Mouse (Mus musculus) embryonic facial prominence, embryonic 15.5 days (tissue): ENCODE data around the gene Fzd7. TPM values are rescaled to one million over a fixed set of nuclear protein-coding genes. Genes with fewer than 3 reads are reported as not detected.
A peak's percentile ranks its signal among the peaks of the same experiment; 100 is the strongest.
"Not testable (repeated sequence)": the region's sequence is repeated elsewhere in the genome, so short reads cannot be mapped to it uniquely, and the experiment has no call there.

ENCODE experiments used
- ATAC-seq: fragments of 200-750 bp; cut with Nextera tagmentation; 2 replicates; pipeline ENCODE4 v1.8.0; 2017; ENCODE audit warnings: low read depth, moderate TSS enrichment; ENCODE audit not compliant: insufficient number of reproducible peaks, low FRiP score, low TSS enrichment
- H3K27ac ChIP-seq: fragments of 300-500 bp; sonication (generic); replicated peaks from 2 replicates; pipeline ENCODE4 v1.5.1; 2015; ENCODE audit warnings: mild to moderate bottlenecking, inconsistent platforms
- H3K27me3 ChIP-seq: fragments of 300-500 bp; sonication (generic); 2 replicates; pipeline ENCODE4 v1.6.1; 2015; ENCODE audit warnings: inconsistent platforms
- H3K36me3 ChIP-seq: fragments of 300-500 bp; sonication (generic); 2 replicates; pipeline ENCODE4 v1.6.1; 2015; ENCODE audit warnings: mild to moderate bottlenecking, inconsistent platforms
- H3K4me1 ChIP-seq: fragments of 300-500 bp; sonication (generic); 2 replicates; pipeline ENCODE4 v1.6.1; 2015; ENCODE audit warnings: inconsistent platforms
- H3K4me2 ChIP-seq: fragments of 300-500 bp; sonication (generic); replicated peaks from 2 replicates; pipeline ENCODE4 v1.6.1; 2015; ENCODE audit warnings: mild to moderate bottlenecking, inconsistent platforms
- H3K4me3 ChIP-seq: fragments of 300-500 bp; sonication (generic); replicated peaks from 2 replicates; pipeline ENCODE4 v1.5.1; 2015; ENCODE audit warnings: mild to moderate bottlenecking, inconsistent platforms
- H3K9ac ChIP-seq: fragments of 300-500 bp; sonication (generic); 2 replicates; pipeline ENCODE4 v1.6.1; 2015; ENCODE audit warnings: inconsistent platforms
- H3K9me3 ChIP-seq: fragments of 300-500 bp; sonication (generic); replicated peaks from 2 replicates; pipeline ENCODE4 v1.6.1; 2016; ENCODE audit warnings: inconsistent platforms
- WGBS: fragments of 180-500 bp; shearing (Covaris S2); methylation state at CpG from one replicate; pipeline ENCODE4 v1.1.7; 2015; 5-methylcytosine and 5-hydroxymethylcytosine counted together
- polyA plus RNA-seq: library from polyadenylated mRNA; unstranded; fragments of >200 nt; fragmentation: Nextera tagmentation; extraction: Ambion mirVana; gene quantifications from 2 replicates; pipeline ENCODE4 v1.2.1, GENCODE M21; 2015

The Fzd7 gene
- 11.9 TPM in 2 replicates for polyA plus RNA-seq

DNA sequence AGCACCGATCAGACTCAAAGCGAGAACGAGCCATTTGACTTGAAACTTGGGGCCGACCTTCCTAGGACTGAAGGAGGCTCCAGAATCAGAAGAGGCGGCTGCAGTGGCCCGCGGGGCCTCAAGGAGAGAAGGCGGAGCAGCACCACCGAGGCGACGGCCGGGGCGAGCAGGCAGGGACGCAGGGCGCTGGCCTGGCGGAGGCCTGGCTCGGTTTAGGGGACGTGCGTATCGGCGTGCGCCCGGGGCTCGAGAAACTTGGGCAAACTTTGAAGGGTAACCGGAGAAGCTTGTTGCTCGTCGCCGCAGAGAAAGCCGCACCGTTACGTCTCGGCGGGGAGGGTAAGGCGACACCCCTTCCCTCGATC is at the start of gene Fzd7:
Gene Fzd7, plus strand, starts transcription at position 94 of the 365 bp plus-strand sequence.
- peak within 1 kb of the TSS; percentile 84 for H3K4me2 ChIP-seq
- no peaks in the 10 kb centered on the region for H3K9me3 ChIP-seq
- peak within 1 kb of the TSS; percentile 99 for H3K27ac ChIP-seq
- ATAC-seq: 0 out of 2 replicates have a peak, but pooled peaks have one; percentile 1
- H3K9ac ChIP-seq: peak within 1 kb of the TSS; percentile 86
- peak within 1 kb of the TSS; percentile 61 for H3K4me3 ChIP-seq
- under 1% methylated on average over 35 of the region's 35 CpGs for WGBS
- peaks cover 51% of the 10 kb centered on the region for H3K4me1 ChIP-seq
- H3K27me3 ChIP-seq: no peaks in the 10 kb centered on the region
- H3K36me3 ChIP-seq: no peaks in the 10 kb centered on the region

DNA sequence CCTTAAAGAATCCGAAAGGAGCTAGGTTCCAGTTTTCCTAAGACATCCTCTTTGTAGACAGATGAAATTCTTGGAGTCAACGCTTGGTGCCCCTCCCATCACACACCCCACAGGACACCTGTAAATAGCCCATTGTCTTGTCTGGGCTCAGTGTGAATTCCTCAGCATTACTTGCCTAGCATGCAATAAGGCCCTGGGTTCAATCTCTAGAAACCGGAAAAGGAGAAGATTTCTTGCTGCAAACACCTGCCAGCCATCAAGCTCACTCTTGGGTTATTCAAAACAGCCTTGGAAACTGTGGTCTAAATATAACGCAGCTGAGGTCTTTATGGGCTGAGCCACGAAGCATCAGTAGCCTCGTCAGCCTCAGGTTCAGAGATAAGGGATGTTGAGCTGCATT is 48.9 kb upstream of the Fzd7 start:
- no peak for ATAC-seq
- Histone ChIP-seq H3K27me3 (no peaks in the 10 kb centered on the region), H3K36me3 (no peaks in the 10 kb centered on the region), H3K4me3 (no peak overlapping the region), H3K4me2 (no peak overlapping the region), H3K4me1 (peaks cover 5% of the 10 kb centered on the region; the same call in 1 of the 2 replicates), H3K9me3 (no peaks in the 10 kb centered on the region), H3K9ac (no peak overlapping the region), H3K27ac (no peak overlapping the region)
- WGBS: 64% methylated on average over 6 of the region's 6 CpGs

DNA sequence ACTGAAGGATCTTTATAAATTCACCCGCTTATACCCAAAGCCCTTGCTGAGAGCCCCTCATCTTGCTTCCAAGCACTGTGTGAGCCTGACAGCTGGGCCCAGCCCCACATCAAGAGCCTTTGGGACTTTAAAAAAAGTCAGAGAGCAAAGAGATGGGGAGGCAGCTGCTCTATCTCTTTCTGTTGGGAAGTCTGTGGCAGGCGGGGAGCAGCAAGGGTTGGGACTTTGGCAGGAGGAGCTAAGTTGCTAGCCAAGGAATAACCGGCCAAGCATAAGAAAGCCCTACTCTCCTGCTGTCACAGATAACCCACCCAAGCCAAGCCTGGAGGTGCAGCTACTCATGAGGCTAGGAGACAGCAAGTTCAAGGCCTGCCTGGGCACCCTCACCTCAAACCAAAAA is 48.2 kb upstream of the Fzd7 start:
- no peak overlapping the region for H3K9ac ChIP-seq
- H3K27me3 ChIP-seq: no peaks in the 10 kb centered on the region
- ATAC-seq: no peak; the same call in 1 of the 2 replicates
- no peak overlapping the region for H3K27ac ChIP-seq
- H3K36me3 ChIP-seq: no peaks in the 10 kb centered on the region
- WGBS: 74% methylated on average over 3 of the region's 3 CpGs
- H3K4me2 ChIP-seq: no peak overlapping the region
- no peaks in the 10 kb centered on the region for H3K9me3 ChIP-seq
- H3K4me3 ChIP-seq: no peak overlapping the region
- peaks cover 5% of the 10 kb centered on the region; the same call in 1 of the 2 replicates for H3K4me1 ChIP-seq

DNA sequence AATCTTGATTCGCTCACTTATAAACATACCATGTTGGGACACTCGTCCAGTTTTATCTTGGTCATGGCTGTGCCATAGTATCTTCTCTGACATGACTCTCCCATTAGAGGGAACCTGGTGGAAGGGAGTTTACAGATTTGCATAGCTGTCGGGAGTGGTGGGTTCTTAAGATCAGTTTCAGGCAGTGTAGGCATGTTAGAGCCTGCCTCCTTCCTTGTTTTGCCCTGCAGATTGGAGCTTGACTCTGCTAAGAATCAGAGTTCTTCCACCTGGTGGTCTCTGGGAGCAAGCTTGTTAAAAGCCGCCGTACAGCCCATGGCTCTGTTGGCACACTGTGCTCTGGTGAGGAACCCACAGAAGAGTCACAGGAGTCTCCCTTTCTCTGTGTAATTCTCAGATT is 47.0 kb upstream of the Fzd7 start:
- WGBS: 68% methylated on average over 5 of the region's 5 CpGs
- Histone ChIP-seq H3K27ac (no peak overlapping the region), H3K4me3 (no peak overlapping the region), H3K36me3 (no peaks in the 10 kb centered on the region), H3K4me1 (peaks cover 5% of the 10 kb centered on the region; the same call in 1 of the 2 replicates), H3K9ac (no peak overlapping the region), H3K27me3 (no peaks in the 10 kb centered on the region), H3K9me3 (no peaks in the 10 kb centered on the region), H3K4me2 (no peak overlapping the region)
- ATAC-seq: no peak

DNA sequence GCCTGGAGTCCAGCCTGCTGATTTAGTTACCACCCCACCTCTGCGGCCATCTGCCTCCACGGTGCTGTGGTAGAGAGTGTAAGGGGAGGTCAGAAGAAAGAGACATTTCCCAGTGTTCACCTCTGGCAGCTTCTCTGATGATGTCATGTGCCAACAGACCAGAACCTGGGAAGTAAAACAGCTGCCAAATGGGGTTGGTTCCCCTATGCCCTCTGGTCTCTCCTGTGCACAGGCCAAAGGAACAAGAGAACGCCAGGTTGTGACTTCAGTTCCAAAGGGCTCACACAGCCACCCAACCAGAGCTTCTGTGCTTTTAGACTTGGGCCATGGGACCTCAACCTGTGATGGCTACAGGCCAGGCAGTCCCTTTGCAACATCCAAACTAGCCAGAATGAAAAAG is 45.9 kb upstream of the Fzd7 start:
- 79% methylated on average over 3 of the region's 3 CpGs for WGBS
- H3K4me1 ChIP-seq: peaks cover 5% of the 10 kb centered on the region; the same call in 1 of the 2 replicates
- no peak overlapping the region for H3K27ac ChIP-seq
- ATAC-seq: no peak
- no peaks in the 10 kb centered on the region for H3K36me3 ChIP-seq
- no peak overlapping the region for H3K9ac ChIP-seq
- H3K4me2 ChIP-seq: no peak overlapping the region
- H3K9me3 ChIP-seq: no peaks in the 10 kb centered on the region
- no peaks in the 10 kb centered on the region for H3K27me3 ChIP-seq
- H3K4me3 ChIP-seq: no peak overlapping the region

DNA sequence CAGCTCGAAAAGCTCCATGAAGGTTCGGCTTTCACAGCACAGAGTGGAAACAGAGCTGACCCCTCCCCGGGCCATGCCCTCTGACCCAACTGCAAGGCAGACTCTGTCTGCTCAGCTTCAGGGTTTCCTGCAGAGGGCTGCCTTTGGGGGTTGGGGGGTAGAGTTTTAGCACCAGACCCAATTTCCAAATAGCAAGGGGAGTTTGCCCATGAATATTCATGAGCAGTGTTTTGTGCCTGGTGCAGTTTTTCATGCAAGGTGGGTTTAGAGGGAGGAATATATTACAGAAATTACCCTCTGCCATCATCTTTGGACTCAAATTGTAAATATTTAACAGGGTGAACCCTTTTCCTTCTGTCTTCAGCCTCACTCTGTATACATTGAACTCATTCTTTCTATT is 44.3 kb upstream of the Fzd7 start:
- 30% methylated on average over 3 of the region's 3 CpGs for WGBS
- no peaks in the 10 kb centered on the region for H3K27me3 ChIP-seq
- H3K4me3 ChIP-seq: no peak overlapping the region
- no peak for ATAC-seq
- H3K36me3 ChIP-seq: no peaks in the 10 kb centered on the region
- no peaks in the 10 kb centered on the region for H3K9me3 ChIP-seq
- H3K27ac ChIP-seq: no peak overlapping the region
- H3K9ac ChIP-seq: no peak overlapping the region
- H3K4me1 ChIP-seq: peaks cover 5% of the 10 kb centered on the region; the same call in 1 of the 2 replicates
- no peak overlapping the region for H3K4me2 ChIP-seq

DNA sequence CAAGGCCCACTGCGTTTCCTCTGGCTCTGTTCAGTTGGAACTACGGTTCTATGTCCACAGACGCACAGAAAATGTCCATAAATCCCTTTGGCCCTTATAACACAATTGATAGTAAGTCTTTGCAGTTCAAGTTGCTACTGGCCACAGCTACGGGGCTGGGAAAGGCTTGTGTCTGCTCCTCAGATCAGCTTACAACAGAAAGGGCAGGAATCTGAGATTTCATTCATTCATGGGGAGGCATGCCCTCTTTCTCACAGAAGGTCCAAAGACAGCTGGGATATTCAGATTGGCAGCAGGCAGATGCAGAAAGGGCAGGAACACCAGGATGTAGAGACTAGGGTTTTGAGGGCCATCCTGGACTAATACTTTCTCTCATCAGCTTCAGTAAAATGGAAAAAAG is 43.9 kb upstream of the Fzd7 start:
- 46% methylated on average over 4 of the region's 4 CpGs for WGBS
- Histone ChIP-seq H3K9ac (no peak overlapping the region), H3K9me3 (no peaks in the 10 kb centered on the region), H3K4me3 (no peak overlapping the region), H3K36me3 (no peaks in the 10 kb centered on the region), H3K27me3 (no peaks in the 10 kb centered on the region), H3K4me1 (peaks cover 5% of the 10 kb centered on the region; the same call in 1 of the 2 replicates), H3K27ac (no peak overlapping the region), H3K4me2 (no peak overlapping the region)
- no peak for ATAC-seq

DNA sequence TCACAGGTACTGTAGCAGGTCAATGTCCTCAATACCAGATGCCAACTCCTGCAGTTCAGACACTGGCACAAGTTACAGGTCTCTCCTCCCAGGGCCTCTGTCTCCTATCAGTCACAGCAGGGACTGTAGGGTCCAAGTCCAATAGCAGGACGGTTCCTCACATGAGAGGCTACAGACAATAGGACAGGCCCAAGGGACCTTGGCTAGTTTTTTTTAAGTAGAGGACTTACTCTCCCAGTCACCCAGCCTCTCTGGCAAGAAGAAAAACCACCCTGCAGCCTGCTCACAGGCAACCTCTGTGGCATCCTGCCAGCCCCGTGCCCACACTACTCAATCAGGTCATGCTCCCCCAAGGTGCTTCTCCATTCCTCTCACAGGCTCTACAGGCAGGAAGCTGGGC is 43.0 kb upstream of the Fzd7 start:
- H3K9ac ChIP-seq: no peak overlapping the region
- peaks cover 5% of the 10 kb centered on the region; the same call in 1 of the 2 replicates for H3K4me1 ChIP-seq
- no peak for ATAC-seq
- H3K9me3 ChIP-seq: no peaks in the 10 kb centered on the region
- 73% methylated on average over 2 of the region's 2 CpGs for WGBS
- H3K4me3 ChIP-seq: no peak overlapping the region
- no peaks in the 10 kb centered on the region for H3K36me3 ChIP-seq
- no peak overlapping the region for H3K27ac ChIP-seq
- no peak overlapping the region for H3K4me2 ChIP-seq
- H3K27me3 ChIP-seq: no peaks in the 10 kb centered on the region

DNA sequence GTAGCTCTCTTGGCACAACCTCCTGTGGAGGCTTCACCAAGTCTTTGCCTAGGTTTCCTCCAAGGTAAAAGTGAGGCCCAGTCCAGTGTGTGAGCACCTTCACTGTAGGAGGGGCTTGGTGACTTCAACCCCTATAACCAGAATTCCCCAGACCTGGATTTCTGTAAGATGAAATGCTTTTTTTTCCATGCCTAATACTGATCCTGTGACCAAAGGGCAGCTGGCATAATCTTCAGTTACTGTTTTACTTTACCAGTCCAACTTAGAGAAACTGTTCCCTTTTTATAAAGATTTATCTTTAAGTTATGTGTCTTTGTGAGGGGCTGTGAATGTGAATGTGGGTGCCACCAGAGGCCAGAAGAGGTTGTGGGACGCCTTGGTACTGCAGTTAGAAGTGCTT is 42.3 kb upstream of the Fzd7 start:
- WGBS: 88% methylated on average over 1 of the region's 1 CpGs
- Histone ChIP-seq H3K9me3 (no peaks in the 10 kb centered on the region), H3K27ac (no peak overlapping the region), H3K4me2 (no peak overlapping the region), H3K9ac (no peak overlapping the region), H3K27me3 (no peaks in the 10 kb centered on the region), H3K36me3 (no peaks in the 10 kb centered on the region), H3K4me3 (no peak overlapping the region), H3K4me1 (peaks cover 5% of the 10 kb centered on the region; the same call in 1 of the 2 replicates)
- ATAC-seq: no peak

DNA sequence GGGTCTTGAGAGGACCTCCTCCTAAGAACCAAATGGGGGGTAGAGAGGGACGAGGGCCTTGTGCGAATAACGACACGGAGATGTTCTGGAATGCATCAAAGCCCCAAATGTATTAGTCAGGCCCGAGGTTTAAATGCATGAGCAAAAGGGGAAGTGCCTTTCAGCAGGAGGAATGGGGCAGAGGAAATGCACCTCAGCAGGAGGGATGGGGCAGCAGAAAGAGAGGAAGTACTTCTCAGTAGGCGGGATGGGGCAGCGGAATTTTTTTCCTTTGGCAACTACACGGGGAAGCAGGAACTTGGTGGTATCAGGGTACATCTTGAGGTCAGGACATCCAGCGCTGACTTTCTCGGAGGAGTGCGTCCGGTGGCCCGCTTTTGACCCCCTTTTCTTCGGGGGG is 39.5 kb upstream of the Fzd7 start:
- not testable (repeated sequence) for H3K27ac ChIP-seq, H3K4me1 ChIP-seq, H3K4me3 ChIP-seq, H3K4me2 ChIP-seq, H3K27me3 ChIP-seq, H3K9me3 ChIP-seq, H3K36me3 ChIP-seq, ATAC-seq, H3K9ac ChIP-seq
- WGBS: 92% methylated on average over 14 of the region's 14 CpGs

DNA sequence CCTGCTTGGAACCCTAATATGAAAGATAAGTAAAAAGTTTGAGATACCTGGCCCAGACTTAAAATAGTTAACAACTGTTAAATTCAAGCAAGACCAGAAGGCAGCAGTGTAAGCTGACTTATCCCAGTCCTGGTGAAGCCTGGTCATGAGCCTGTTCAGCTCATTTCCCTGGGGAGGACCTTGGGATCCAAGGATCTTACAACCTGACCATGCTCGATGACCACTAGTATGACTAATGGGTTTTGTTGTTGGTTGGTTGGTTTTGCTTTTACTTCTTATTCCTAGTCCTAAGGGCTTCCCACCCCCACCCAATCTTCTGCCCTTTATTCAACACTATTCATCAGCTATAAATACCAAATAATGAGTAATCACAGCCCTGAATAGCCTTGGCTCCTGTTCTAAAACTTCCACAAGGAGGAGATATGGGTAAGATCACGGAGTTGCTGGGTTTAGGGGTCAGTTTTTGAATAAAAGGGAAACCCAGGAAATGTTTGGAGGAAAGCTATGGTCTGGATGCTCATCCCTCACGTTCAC is 38.0 kb upstream of the Fzd7 start:
- Histone ChIP-seq H3K36me3 (no peaks in the 10 kb centered on the region), H3K9me3 (no peaks in the 10 kb centered on the region), H3K4me3 (no peak overlapping the region), H3K27ac (no peak overlapping the region), H3K9ac (no peak overlapping the region), H3K27me3 (no peaks in the 10 kb centered on the region), H3K4me1 (peaks cover 16% of the 10 kb centered on the region), H3K4me2 (no peak overlapping the region)
- no peak for ATAC-seq
- 71% methylated on average over 3 of the region's 3 CpGs for WGBS

DNA sequence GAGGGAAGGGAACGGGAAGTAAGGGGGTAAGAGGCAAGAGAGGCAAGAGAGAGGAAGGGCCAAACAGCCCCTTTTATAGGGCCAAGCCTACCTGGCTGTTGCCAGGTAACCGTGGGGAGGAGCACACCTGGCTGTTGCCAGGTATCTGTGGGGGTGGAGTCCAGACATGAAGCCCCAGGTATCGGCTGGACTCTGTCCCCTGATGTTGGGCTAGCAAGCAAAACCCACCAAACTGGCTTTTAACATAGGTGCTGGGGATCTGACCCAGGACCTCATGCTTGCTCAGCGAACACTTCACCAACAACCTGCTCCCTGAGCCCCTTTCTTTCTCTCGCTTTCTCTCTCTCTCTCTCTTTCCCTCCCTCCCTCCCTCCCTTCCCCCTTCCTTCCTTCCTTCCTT is 37.0 kb upstream of the Fzd7 start:
- Histone ChIP-seq H3K4me3 (no peak overlapping the region), H3K4me2 (no peak overlapping the region), H3K27me3 (no peaks in the 10 kb centered on the region), H3K9me3 (no peaks in the 10 kb centered on the region), H3K36me3 (no peaks in the 10 kb centered on the region), H3K4me1 (peaks cover 25% of the 10 kb centered on the region), H3K9ac (no peak overlapping the region), H3K27ac (no peak overlapping the region)
- WGBS: 87% methylated on average over 5 of the region's 5 CpGs
- no peak for ATAC-seq
